Mouse (Mus musculus): ENCODE data around the gene Ryr3.

DNA sequence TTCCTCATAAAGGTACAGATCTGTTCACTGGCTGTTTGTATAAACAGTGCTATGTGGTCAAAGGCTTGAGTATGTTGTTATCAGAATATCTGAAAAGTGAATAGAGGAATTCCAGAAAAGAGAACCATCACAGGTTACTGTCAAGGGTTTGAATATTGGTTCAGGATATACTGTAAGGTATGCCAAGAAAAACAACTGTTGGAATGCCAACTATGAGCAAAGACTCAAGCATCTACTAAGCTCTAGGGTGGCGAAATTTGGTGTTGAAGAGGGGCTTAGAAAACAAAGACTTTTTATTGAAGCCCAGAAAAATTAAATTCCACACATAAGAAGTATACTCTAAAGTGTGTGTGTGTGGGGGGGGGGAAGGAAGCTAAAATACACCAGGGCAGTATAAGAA, 198.6 kb downstream of the Ryr3 start:
- TF ChIP-seq HCFC1 (IDR thresholded peaks at IDR 0.05; ENCODE audit: borderline replicate concordance, insufficient read depth, low read length): no peak
- no peak for TF ChIP-seq ZC3H11A (IDR thresholded peaks at IDR 0.05; ENCODE audit: borderline replicate concordance, low read depth, low read length)
- no peak for TF ChIP-seq ZNF384 (IDR thresholded peaks at IDR 0.05; ENCODE audit: low read depth, low read length)
